Mouse (Mus musculus) liver, postnatal 0 days (tissue): ENCODE results near the gene Pdf.

Source experiments
- CTCF ChIP-seq: sonication (generic); IDR thresholded peaks from 2 replicates; pipeline ENCODE4 v1.5.1; 2016; ENCODE audit warnings: antibody characterized with exemption, low read depth
- EP300 ChIP-seq: IDR thresholded peaks from 2 replicates; pipeline ENCODE4 v1.6.1; 2016; ENCODE audit warnings: antibody characterized with exemption, low read depth, mild to moderate bottlenecking

GRCm38 (mm10) chr8:107023479-107023878, 24.9 kb downstream of the Pdf start:
- TF ChIP-seq CTCF (no peak), EP300 (no peak)
